Mouse (Mus musculus): ENCODE measurements at regions not wholly inside any gene's neighbourhood (a gene's known extent, or its start where the extent isn't known, plus 50 kb on each side); places are given as distances from the start of the nearest gene placed in this dataset.
"Not testable (repeated sequence)": the region's sequence is repeated elsewhere in the genome, so short reads cannot be mapped to it uniquely, and the experiment has no call there.

DNA sequence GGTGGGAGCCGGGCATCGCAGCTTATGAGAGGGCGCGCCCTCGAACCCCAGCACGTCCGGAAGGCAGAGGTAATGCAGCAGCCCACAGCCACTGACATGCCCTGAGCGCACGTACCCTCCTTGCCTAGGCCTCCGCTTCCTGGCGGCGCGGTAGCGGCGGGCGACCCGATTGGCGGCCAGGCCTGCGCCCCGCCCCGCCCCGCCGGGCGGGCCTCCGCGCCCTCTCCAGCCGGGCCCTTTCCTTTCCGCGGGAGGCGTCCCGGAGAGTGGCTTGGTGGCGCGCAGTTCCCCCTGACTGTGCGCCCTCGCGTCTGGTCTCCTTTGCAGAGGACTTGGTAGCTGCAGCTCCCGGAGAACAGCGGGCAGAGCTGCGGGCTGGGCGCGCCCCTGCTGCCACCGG is 461.1 kb downstream of the Gm21863 start:
- DNase-seq (ENCODE audit: low read depth, low spot score), result not testable (repeated sequence)

DNA sequence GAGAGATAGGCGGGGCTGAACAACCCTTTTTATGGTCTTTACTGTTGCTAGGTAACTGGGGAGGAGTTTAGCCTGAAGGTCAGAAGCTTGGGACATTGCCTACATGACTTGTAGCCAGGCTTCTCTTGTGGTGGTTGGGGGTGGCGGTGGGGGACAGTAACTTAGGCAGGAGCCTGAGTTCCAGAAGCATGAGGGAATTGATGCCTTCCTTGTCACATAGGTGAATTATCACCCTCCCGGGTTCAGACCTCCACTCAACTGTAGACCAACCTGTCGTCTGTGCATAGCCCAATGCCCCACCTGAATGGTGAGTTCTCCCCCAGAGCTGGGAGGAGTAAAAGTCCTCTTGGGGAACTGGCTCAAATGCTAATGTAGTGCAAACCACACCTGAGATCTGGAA is 472.1 kb downstream of the Gm21863 start:
- DNase-seq (ENCODE audit: low read depth, low spot score), result not testable (repeated sequence)

GRCm38 (mm10) chr12:20464585-20464984 is 510.3 kb downstream of the Gm21863 start:
- peak; percentile 16 for DNase-seq (ENCODE audit: low read depth, low spot score)

Measured in embryo, embryonic 11.5 days (tissue).